Mouse (Mus musculus): Measurements from ENCODE around the gene Rbm19.
"Not testable (repeated sequence)": the region's sequence is repeated elsewhere in the genome, so short reads cannot be mapped to it uniquely, and the experiment has no call there.

Rbm19 gene

DNA sequence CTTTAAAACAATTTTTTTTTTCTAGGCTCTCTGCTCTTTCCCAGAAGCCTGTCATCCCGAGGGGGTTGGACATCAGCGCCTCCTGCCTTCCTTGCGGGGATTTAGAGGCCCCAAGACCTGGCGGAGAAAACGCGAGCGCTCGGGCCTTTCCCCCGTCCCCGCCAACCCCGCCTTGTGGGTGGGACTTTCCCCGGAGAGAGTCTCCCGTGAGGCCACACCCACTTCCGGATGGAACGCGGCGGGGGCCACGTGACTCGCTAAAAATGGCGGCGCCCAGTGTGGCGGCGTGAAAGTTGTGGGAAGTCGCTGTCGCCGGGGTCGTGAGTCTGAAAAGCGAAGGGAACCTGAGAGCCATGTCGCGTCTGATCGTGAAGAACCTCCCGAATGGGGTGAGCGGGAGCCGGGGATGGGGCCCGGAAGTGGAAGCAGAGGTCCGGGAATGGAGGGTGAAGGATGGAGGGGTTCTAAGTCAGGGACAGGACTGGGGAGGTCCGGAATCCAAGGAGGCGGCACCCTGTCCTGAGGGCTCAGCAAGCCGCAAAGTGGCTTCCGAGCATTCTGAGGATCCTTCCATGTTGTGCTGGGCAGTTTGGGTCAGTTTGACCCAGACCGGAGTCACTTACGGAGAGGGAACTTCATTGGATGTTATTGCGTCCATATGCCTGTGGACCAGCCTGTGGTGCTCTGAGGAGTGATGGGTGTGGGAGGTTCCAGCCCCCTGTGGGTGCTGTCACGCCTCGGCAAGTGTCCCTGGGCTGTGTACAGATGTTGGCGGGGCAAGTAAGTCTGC is at the start of gene Rbm19:
Rbm19 (plus strand) TSS at position 205 of the 790 bp plus-strand sequence.
- peak; percentile 77 to 85 for DNase-seq (ENCODE audit: low read depth in 1 of 2, low spot score in 2 of 2)

GRCm38 (mm10) chr5:120067266-120067665 is 49.0 kb upstream of the Rbm19 start:
- DNase-seq (ENCODE audit: low read depth in 1 of 2, low spot score in 2 of 2) = no peak

DNA sequence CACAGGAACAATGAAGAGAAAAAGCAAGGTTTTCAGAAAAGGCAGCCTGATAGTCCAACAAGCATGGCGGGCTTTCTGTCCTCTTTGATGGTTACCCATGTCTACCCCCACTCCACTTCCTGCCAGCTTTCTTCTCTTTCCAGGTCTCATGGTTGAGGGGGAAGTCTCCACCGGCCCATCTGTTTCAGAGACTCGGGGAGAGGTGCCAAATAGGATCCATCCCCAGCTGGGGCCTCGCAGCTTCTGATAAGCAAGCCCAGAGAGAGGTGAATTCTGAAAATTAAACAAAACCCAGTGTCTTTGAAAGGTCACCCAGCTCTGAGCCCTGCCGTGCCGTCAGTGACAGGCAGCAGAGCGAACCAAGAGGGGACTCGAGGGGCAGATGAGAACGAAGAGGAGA is 42.2 kb upstream of the Rbm19 start:
- no peak for DNase-seq (ENCODE audit: low read depth in 1 of 2, low spot score in 2 of 2)

GRCm38 (mm10) chr5:120080027-120080426 is 36.2 kb upstream of the Rbm19 start:
- no peak for DNase-seq (ENCODE audit: low read depth in 1 of 2, low spot score in 2 of 2)

GRCm38 (mm10) chr5:120080468-120080867 is 35.8 kb upstream of the Rbm19 start:
- DNase-seq (ENCODE audit: low read depth in 1 of 2, low spot score in 2 of 2) = no peak

DNA sequence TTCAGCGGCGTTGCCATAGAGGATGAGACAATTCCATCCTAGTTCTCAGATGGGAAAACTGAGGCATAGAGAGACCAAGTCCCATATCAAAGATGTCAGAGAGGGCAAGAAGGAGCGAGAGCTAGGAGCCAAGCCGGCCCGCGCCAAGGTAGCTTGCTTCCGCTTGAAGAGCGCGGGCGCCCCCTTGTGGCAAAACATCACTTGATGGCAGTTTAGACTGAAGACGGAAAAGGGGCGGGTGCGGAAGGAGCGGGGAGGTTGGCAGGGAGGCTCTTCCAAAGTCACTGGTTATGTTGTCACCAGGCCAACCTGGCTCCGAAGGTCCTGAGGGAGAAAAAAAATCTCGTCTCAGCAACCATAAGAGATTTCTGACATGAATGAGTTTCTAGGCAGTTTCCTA is 27.7 kb upstream of the Rbm19 start:
- DNase-seq (ENCODE audit: low read depth in 1 of 2, low spot score in 2 of 2) = peak; percentile 34 to 67

GRCm38 (mm10) chr5:120094602-120095001 is 21.7 kb upstream of the Rbm19 start:
- no peak for DNase-seq (ENCODE audit: low read depth in 1 of 2, low spot score in 2 of 2)

- DNase-seq (ENCODE audit: low read depth in 1 of 2, low spot score in 2 of 2) = no peak
Observed at GRCm38 (mm10) chr5:120097042-120097441, 19.2 kb upstream of the Rbm19 start.

DNA sequence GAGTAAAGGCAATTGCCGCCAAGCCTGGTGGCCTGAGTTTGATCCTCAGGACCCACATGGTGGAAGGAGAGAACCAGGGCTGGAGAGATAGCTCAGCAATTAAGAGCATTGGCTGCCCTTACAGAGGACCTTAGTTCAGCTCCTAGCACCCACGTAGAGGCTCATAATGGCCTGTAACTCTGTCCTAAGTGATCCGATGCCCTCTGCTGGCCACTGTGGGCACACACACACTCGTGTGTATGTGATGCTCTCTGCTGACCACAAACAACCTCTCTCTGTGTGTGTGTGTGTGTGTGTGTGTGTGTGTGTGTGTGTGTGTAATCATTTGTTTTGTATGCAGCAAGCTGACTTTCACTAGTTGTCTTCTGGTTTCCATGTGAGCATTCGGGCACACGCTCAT is 15.5 kb upstream of the Rbm19 start:
- DNase-seq (ENCODE audit: low read depth in 1 of 2, low spot score in 2 of 2) = no peak

GRCm38 (mm10) chr5:120102097-120102496 is 14.2 kb upstream of the Rbm19 start:
- DNase-seq (ENCODE audit: low read depth in 1 of 2, low spot score in 2 of 2) = no peak

- DNase-seq (ENCODE audit: low read depth in 1 of 2, low spot score in 2 of 2) = peak in 1 of 2 experiments; percentile 42
Observed at GRCm38 (mm10) chr5:120102732-120103131, 13.5 kb upstream of the Rbm19 start.

- no peak for DNase-seq (ENCODE audit: low read depth in 1 of 2, low spot score in 2 of 2)
Observed at GRCm38 (mm10) chr5:120103458-120103857, 12.8 kb upstream of the Rbm19 start.

GRCm38 (mm10) chr5:120106424-120107073 is 9.7 kb upstream of the Rbm19 start:
- DNase-seq (ENCODE audit: low read depth in 1 of 2, low spot score in 2 of 2) = no peak

- DNase-seq (ENCODE audit: low read depth in 1 of 2, low spot score in 2 of 2) = no peak
Observed at GRCm38 (mm10) chr5:120114361-120114760, 1.9 kb upstream of the Rbm19 start.

DNA sequence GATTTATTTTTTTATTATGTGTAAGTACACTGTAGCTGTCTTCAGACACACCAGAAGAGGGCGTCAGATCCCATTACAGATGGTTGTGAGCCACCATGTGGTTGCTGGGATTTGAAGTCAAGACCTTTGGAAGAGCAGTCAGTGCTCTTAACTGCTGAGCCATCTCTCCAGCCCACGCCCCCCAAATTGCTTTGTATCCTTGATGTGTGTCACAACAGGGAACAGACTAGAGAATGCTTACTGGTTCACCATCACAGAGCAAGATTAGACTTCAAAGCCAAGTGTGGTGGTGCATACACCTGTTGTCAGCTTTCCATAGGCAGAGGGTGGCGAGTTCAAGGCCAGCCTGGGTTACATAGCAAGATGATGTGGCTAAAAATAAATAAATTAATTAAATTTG is 896 bp downstream of the Rbm19 start:
- DNase-seq (ENCODE audit: low read depth in 1 of 2, low spot score in 2 of 2) = not testable (repeated sequence)

- no peak for DNase-seq (ENCODE audit: low read depth in 1 of 2, low spot score in 2 of 2)
Observed at GRCm38 (mm10) chr5:120124881-120125690, 8.8 kb downstream of the Rbm19 start.

GRCm38 (mm10) chr5:120127641-120128040 is 11.4 kb downstream of the Rbm19 start:
- DNase-seq (ENCODE audit: low read depth in 1 of 2, low spot score in 2 of 2) = no peak

GRCm38 (mm10) chr5:120128511-120128910 is 12.2 kb downstream of the Rbm19 start:
- no peak for DNase-seq (ENCODE audit: low read depth in 1 of 2, low spot score in 2 of 2)

GRCm38 (mm10) chr5:120129070-120129469 is 12.8 kb downstream of the Rbm19 start:
- DNase-seq (ENCODE audit: low read depth in 1 of 2, low spot score in 2 of 2) = no peak

- no peak for DNase-seq (ENCODE audit: low read depth in 1 of 2, low spot score in 2 of 2)
Observed at GRCm38 (mm10) chr5:120129761-120130160, 13.5 kb downstream of the Rbm19 start.

GRCm38 (mm10) chr5:120130163-120130562 is 13.9 kb downstream of the Rbm19 start:
- peak in 1 of 2 experiments; percentile 12 for DNase-seq (ENCODE audit: low read depth in 1 of 2, low spot score in 2 of 2)

- DNase-seq (ENCODE audit: low read depth in 1 of 2, low spot score in 2 of 2) = no peak
Observed at GRCm38 (mm10) chr5:120131600-120131999, 15.3 kb downstream of the Rbm19 start.
